ENCODE assay signal across 19 mouse cellular contexts in the genomic region with DNA sequence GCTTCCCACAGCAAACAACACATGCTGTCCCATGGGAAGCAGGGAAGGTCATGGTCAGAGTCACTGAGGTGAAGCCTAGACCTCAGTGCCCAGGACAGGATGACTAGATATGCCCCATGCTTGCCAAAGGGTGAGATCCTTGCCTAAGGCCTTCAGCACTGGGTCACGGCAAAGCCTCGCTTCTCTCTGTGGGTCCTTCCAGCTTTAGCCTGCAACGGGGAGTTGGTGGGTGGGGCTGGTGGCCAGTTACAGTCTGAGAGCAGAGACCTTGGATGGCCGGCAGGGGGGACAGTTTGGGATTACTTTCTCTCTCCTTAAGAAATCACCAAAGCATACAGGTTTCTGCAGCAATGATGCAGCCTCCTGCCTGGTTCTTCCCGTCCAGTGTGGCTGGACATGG. TPM values are rescaled to one million over a fixed set of nuclear protein-coding genes. Genes with fewer than 3 reads are reported as not detected.
DNase-seq lines count a peak whose midpoint lies in the region; ATAC-seq and TF ChIP-seq lines count a peak whose summit lies in the region.
"Had no signal": no experiment of that assay in that cellular context is flagged by ENCODE, and none has a peak within 500 bp of the region (broad histone marks: within the 10 kb centered on the region; RNA-seq: fewer than 3 reads in every experiment).

No protein-coding gene starts in this region.

- no peak overlapping the region for H3K4me3 ChIP-seq in lung, postnatal 0 days (ENCODE audit: low read depth, low read length)
- H3K4me3 ChIP-seq: embryonic facial prominence, embryonic 12.5 days; forebrain, embryonic 15.5 days; heart, adult 2 months; heart, embryonic 12.5 days; hindbrain, embryonic 15.5 days had no signal

- no peak overlapping the region for H3K9ac ChIP-seq in lung, postnatal 0 days (replicated peaks; ENCODE audit: low read depth)
- H3K9ac ChIP-seq: embryonic facial prominence, embryonic 12.5 days; forebrain, embryonic 15.5 days; heart, embryonic 12.5 days; hindbrain, embryonic 15.5 days had no signal

- no peak overlapping the region for H3K4me2 ChIP-seq in lung, postnatal 0 days (replicated peaks; ENCODE audit: low read depth, low read length)
- H3K4me2 ChIP-seq: embryonic facial prominence, embryonic 12.5 days; forebrain, embryonic 15.5 days; heart, embryonic 12.5 days; hindbrain, embryonic 15.5 days had no signal

- TF ChIP-seq CTCF in lung, postnatal 0 days (IDR thresholded peaks at IDR 0.05): peak; percentile 32; the same call in 1 of the 2 replicates

- no peaks in the 10 kb centered on the region for H3K4me1 ChIP-seq in lung, postnatal 0 days (ENCODE audit: insufficient read depth, low read depth, low read length)
- H3K4me1 ChIP-seq: embryonic facial prominence, embryonic 12.5 days; forebrain, embryonic 15.5 days; hindbrain, embryonic 15.5 days had no signal

- no peaks in the 10 kb centered on the region for H3K9me3 ChIP-seq in lung, postnatal 0 days (ENCODE audit: low read length)
- H3K9me3 ChIP-seq: embryonic facial prominence, embryonic 12.5 days; forebrain, embryonic 15.5 days; heart, embryonic 12.5 days; hindbrain, embryonic 15.5 days had no signal

- 41% methylated on average over 5 of the region's 5 CpGs for WGBS in lung, postnatal 0 days

- H3K36me3 ChIP-seq in lung, postnatal 0 days (ENCODE audit: insufficient read depth, low read length): no peaks in the 10 kb centered on the region
- H3K36me3 ChIP-seq: embryonic facial prominence, embryonic 12.5 days; forebrain, embryonic 15.5 days; G1E; heart, embryonic 12.5 days; hindbrain, embryonic 15.5 days had no signal

- ATAC-seq in lung, postnatal 0 days: no peak
- ATAC-seq: CD4-positive, CD25-positive, alpha-beta regulatory T cell, adult 4 months; forebrain, embryonic 15.5 days had no signal

- no peak overlapping the region for H3K27ac ChIP-seq in lung, postnatal 0 days (ENCODE audit: low read length)
- H3K27ac ChIP-seq: embryonic facial prominence, embryonic 12.5 days; forebrain, embryonic 15.5 days; heart, adult 2 months; hindbrain, embryonic 15.5 days had no signal

- DNase-seq in adrenal gland, adult 2 months: peak; percentile 46
- DNase-seq in adrenal gland, adult 18-20 months (ENCODE audit: low spot score in 2 of 2): no peak
- DNase-seq in heart, postnatal 4 days: peak; percentile 33
- no peak for DNase-seq in heart, adult 11 months
- no peak for DNase-seq in lung, postnatal 0 days (ENCODE audit: low spot score)
- DNase-seq in lung, adult 18-20 months: no peak
- no peak for DNase-seq in thymus, adult 18-20 months
- DNase-seq: B cell, adult 2 months; cerebellum, adult 11-12 months; cerebellum, adult 9-10 months; cerebellum, postnatal 25 days; gastrocnemius, postnatal 36 days; heart, adult 2 months had no signal

- TF ChIP-seq EP300 in lung, postnatal 0 days (IDR thresholded peaks at IDR 0.05): no peak

- no peaks in the 10 kb centered on the region for H3K27me3 ChIP-seq in lung, postnatal 0 days (replicated peaks; ENCODE audit: insufficient read depth, low read length)
- H3K27me3 ChIP-seq: embryonic facial prominence, embryonic 12.5 days; forebrain, embryonic 15.5 days; hindbrain, embryonic 15.5 days had no signal

RNA-seq across cellular contexts. Expression of a gene that starts 51.5 kb away (rescaled TPM):
- total RNA-seq in adrenal gland, adult 2 months (2021): 10 to 100 TPM; 11.9 to 41.9 TPM
- 49.1 and 74.7 TPM in 2 replicates for polyA plus RNA-seq in adrenal gland, adult 2 months (2012; rRNA removed)
- total RNA-seq in adrenal gland, adult 18-20 months (2021): 10 to 100 TPM; 16.1 to 46.0 TPM
- 1 to 10 TPM; 8.4 to 9.7 TPM for total RNA-seq in heart, postnatal 4 days (2021)
- 36.0 and 36.4 TPM in 2 replicates for polyA plus RNA-seq in lung, postnatal 0 days (2015; fragmentation: Nextera tagmentation; extraction: Ambion mirVana)

Comparison
In these comparisons a context has a peak if more than half of its experiments do, and no peak if none do; other contexts are left out.
1. DNase-seq: peak in adrenal gland, adult 2 months (single experiment) and heart, postnatal 4 days (single experiment); none in adrenal gland, adult 18-20 months (0 of 2), heart, adult 11 months (single experiment), lung, postnatal 0 days (single experiment), lung, adult 18-20 months (0 of 2) and thymus, adult 18-20 months (0 of 2).